Mouse (Mus musculus) erythroblast, embryonic 14.5 days (primary cell): Measurements from ENCODE around the gene Hnrnpl.

Source experiments
- GATA1 ChIP-seq: IDR thresholded peaks from 2 replicates; pipeline ENCODE4 v1.6.1; 2012; ENCODE audit warnings: low read length, inconsistent platforms, mixed read lengths
- TAL1 ChIP-seq: IDR thresholded peaks from 3 replicates; pipeline ENCODE4 v1.6.1; 2012; ENCODE audit warnings: low read length, inconsistent platforms, mixed read lengths

DNA sequence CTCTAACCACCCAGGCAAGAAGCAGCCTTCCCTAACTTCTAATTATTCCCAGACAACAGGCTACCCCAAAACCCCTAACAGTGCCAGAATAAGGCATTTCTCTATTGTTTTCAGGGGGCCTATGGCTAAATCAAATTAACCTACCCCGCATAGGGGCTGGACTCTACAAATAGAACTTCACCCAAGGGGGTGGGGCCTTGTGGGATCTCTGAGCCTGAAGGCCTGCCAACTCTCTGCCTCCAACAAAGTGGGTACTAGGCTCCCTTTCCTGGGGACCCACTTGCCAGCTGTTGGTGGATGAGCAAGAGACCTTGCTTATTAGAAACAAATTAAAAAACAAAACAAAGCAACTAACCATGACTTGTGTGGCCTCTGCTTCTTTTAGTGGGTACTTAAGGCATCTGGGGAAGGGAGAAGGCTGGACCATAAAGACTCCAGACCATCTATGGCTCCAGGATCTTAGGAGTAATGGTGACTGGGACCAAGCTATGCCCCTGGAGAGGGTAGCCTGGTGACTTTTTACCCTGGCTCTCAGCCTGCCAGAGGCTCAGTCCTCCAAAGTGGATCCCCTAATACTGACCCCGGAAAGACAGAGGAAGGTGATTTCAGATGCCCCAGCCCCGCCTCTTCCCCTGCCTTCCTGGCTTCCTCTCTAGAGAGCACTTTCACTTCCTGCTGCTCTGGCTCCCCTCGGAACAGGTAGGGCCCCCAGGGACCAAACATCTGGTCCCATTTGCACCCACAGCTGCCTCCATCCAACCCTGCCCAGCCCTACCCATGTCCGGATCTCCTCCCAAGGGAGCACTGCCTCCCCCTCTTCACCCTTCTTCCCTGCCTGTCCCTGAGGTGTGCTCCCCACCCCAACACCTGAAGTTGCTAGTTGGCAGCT lies 19.8 kb upstream of the Hnrnpl start, which contains the start of gene Rinl:
- no peak for TF ChIP-seq GATA1
- TF ChIP-seq TAL1, result no peak
